Mouse (Mus musculus): Measurements from ENCODE around the gene Smarcc2.
A peak's percentile ranks its signal among the peaks of the same experiment; 100 is the strongest.

The Smarcc2 gene

DNA sequence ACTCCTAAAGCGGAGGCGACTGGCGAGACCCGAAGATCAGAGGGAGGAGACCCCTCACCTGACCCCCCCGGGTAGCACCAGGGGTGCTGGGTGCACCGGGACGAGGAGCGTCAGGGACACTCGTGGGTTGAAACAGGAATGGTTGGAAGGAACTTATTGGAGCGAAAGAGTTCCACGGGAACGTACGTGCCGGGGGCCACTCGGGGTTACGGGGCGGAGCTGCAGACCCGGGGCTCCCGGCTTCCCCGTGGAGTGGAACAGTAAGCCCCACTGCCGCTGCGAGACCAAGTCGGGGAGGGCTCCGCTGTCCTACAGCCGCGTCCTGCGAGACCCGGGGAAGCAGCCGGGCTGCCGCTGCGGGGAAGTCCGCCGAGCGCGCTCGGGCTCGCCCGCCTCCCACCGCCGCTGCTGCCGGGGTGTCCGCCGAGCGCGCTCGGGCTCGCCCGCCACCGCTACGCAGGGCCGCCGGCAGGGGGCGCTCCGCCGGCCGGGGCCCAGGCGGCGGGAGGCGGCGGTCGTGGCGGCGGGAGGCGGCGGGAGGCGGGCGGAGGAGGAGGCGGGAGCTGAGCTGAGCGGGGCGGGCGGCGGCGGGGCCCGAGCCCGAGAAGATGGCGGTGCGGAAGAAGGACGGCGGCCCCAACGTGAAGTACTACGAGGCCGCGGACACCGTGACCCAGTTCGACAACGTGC, at the start of gene Smarcc2:
Smarcc2 (plus strand) TSS at position 530 of the 690 bp plus-strand sequence.
- DNase-seq: peak; percentile 90 to 93

DNA sequence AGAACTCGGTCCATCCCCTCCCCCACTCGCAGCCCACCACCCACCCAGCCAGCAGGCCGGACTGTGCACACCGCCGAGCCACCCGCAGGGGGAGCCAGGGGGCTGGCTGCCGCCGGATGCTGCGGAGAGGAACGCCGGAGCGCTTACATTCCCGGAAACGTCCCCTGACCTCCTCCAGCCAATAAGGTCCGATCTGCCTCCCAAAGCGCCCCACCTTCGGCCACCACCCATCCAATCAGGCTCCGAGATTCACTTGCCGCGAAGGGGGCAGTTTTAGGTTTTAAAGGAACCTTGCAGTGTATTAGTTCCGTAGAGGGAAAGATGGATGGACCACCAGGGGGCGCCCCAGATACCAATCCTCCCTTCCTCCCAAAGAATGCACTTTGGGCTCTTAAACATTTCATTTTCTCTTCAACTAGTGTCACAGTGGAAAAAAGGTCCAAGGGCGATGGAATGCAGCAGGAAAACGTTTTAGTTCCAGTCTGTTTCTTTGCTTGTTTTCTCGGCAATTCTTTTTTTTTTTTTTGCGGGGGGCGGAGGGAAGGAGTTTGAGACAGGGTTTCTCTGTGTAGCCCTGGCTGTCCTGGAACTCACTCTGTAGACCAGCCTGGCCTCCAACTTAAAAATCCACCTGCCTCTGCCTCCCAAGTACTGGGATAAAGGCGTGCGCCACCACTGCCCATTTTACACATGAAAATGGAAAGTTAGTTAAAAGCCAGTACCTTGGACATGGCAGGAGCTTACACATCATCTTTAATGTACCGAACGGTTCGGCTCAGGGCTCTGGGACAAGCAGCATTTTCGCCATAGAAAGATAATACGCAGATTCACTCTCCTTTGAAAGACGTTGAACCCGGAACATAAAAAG, 49.1 kb upstream of the Smarcc2 start:
- peak; percentile 97 to 99 for DNase-seq

DNA sequence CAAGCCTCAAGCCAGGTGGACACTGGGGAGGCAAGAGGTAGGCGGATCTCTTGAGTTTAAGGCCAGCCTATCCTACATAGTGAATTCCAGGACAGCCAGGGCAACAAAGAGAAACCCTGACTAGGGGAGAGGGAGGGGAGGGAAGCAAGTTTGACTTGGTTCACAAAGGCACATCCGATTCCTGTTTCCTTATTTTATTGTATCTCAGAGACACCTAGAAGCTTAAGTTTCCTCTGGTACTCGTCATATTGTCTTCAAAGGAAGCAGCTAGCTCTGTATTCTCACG, 48.5 kb upstream of the Smarcc2 start:
- DNase-seq: no peak

DNA sequence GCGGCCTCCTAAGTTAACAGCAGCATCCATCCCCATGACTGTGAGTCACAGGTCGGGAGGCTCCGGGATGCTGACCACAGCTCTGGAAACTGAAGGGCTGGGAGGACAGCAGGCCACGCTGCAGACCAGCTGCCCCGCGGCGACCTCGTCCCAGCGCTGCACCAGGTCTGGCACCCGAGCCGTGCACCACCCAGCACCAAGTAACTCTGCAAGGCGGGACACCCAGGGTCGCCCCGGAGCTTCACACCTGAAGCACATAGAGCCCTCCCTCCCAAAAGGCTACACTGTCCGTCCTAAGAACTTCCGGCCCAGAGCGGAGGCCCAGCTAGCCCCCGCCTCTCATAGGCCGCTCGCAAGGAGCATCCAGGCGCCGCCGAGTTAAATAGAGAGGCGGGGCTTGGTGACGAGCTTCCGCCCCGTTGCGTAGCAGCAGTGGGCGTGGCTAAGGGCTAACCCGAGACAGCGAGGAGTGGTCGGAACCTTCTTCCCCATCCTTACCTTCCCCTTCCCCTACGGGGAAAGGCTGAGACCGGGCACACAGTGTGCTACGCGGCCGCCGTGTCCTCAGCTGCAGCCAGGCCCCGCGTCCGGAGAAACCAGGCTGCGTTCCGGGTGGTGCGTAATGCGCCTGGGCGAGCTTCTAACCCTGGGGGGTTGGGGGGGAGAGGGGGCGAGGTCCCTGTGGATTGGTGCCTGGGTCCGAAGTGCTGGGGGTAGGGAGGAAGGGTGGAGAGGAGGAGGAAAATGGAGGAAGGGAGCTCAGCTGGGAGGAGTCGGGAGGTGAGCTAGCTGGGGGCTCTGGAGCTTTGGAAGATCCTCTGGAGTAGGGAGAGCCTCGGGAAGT, 47.6 kb upstream of the Smarcc2 start, which contains the start of the genes Nabp2 and Rnf41:
Nabp2 (minus strand) TSS at position 282 of the 844 bp plus-strand sequence.
Rnf41 (plus strand) TSS at position 447 of the 844 bp plus-strand sequence.
- DNase-seq: peak; percentile 98

DNA sequence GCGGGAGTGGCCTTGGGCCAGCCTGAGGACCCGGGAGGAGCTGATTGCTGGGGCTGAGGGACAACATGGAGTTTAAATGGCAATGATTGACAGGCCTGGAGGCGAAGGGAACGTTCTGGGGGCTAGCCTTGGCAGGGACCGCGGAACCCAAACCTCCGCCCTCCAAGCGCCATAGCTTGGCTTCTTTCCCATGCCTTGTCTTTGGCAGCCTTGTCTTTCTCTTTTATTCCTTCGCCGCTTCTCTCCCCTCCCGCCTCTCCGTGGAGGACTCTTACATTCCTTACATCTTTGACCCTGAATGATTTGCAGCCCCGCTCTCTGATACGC, 47.0 kb upstream of the Smarcc2 start:
- DNase-seq: peak; percentile 61 to 75

DNA sequence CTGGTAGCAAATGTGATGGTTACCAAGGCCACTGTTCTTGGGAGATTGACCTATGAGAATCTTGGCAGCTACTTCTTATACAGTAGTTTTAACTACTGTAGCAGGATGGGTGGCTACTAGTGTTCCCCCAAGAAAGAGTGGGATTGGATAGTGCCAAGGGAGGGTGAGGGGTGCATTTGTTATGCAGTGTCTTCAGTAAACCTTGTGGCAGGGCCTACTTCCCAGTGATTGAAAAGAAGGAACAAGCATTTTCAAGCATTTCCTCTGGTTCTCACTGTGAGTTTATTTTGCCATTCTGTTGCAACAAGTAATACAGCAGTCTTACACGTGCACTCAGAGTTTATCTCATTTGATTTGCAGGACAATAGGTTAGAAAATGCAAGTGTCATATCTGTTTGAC, 46.5 kb upstream of the Smarcc2 start:
- DNase-seq: no peak

DNA sequence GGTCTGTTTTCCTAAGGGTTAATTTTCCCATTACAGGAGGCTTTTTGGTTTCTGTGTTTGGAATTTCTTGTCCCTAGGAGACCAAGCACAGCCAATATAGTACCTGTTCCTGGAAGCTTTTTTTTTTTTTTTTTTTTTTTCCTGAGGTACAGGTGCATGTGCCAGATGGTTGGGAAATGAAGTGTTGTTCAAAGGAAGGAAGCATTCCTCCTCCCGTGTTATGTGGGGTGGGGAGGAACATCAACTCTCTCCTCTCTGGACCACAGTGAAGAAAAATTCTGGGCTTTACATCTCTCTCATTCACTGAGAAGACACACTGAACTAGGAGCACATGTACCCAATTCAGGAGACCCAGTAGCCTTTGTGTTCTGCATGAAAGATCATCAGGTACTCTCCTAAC, 46.0 kb upstream of the Smarcc2 start:
- no peak for DNase-seq

DNA sequence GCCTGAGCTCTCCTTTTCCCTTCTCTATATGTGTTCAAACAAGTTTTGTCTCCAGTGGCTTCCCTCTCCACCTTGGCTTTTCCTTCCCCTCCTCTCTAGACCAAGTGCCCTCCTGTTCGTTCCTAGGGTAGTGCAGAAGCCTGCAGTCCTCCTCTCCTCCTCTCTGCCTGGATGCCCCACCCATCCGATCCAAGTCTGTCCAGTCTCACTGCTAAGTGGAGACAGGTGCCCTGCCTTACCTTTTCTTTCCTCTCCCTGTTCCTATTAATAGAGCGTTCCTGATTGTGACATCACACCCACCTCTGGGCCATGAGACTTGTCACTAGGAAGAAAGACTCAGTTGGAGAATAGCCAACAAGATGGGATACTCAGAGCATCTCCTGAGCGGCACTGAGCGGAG, 44.2 kb upstream of the Smarcc2 start:
- DNase-seq: no peak

DNA sequence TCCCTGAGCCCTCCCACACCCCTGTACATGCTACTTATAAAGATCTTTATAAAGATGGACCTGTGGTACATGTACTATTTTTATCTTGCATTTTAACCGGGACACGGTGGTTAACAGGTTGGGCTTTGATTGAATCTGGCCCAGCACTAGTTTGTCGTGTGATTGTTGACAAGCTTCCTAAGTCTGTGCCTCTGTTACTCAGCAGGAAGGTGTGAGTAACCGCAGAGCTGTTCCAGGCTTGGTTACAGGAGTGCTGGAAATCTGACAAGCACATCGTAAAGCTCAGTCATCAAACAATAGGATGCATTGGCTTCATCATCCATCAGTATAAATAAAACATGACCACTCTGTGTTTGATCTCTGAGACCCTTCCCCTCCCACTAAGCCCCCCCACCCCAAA, 36.6 kb upstream of the Smarcc2 start:
- no peak for DNase-seq

DNA sequence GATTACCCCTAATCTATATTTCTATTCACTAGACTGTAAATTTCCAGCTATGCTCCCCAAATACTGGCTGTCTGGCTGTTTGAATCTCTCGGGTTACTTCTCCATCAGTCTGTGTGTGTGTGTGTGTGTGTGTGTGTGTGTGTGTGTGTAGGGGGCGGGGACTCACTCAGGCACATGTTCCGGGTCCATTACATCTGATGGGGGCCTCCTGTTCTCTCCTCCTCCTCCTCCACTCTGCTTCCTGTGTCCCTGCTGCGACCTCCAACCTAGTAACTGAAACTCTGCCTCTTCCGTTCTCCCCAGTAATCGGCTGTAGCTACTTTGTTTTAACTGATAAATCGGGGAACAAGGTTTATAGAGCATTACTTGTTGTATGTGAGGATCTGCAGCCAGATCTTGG, 34.4 kb upstream of the Smarcc2 start:
- no peak for DNase-seq

DNA sequence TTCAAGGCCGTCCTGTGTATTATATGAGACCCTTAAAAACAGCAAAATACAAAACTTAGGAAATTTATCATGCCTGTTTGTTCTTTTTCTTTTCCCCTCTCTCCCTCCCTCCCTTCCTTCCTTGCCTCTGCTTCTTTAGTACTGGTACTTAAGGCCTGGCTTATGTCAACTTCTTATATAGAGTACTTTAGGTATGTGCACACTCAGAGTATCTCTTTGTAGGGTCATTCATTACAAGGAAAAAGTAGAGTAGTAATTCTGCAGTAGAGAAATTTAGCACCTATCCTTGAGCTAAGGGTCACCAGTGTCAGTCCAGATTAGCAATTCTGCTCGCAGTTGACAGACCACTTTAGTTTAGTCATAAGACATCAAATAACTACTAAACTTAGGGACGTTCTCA, 33.8 kb upstream of the Smarcc2 start:
- no peak for DNase-seq

DNA sequence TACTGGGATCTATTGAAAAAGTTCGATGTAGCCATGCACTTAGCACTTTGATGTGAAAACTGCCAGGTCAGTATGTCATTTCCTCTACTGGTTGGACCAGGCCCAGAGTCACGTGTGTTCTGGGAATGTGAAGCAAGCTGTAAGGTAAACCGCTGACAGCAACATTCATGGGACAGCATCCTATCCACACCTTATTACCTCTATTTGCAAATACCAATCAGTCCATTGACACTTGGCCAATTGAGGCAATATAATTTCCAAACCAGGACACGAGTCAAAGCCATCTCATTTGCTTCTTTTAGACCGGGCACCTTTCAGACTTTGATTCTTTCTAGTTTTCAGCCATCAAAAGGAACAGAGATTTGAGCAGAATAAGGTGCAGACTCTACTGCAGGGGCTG, 30.0 kb upstream of the Smarcc2 start:
- no peak for DNase-seq

DNA sequence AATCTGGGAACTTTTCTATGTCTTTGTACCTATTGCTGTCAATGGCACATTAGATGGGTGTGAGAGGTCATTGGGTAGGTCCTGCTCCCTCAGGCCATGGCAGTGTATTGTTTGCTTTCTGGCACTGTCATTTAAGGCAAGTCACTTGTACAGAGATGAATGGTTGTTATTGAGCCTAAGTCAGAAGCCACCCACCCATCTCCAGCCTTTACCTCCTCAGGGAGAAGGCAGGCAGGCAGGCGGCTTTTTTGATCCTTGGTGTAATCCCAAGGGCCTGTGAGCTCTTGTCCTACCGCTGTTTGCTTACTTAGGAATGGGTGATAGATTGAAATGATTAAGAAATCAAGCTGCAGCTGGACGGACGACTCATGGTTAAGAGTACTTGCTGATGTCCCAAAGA, 29.6 kb upstream of the Smarcc2 start:
- DNase-seq: no peak

DNA sequence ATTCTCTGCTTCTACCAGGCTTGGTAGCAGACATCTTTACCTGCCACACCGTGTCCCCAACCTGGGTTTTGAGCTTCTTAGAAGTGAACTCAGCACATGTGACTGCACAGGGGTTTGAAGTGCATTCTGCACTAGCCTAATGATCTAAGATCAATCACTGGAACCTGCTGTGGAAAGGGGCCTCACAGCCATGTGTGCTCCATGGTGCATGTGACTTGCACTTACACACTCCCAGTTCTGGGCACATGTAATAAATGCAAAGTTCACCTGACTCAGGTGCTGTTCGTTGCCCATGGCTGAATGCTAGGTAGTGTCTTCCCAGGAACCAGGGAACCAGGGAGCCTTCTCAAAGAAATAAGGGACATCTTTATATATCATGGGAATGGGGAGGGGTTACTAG, 25.6 kb upstream of the Smarcc2 start:
- no peak for DNase-seq

DNA sequence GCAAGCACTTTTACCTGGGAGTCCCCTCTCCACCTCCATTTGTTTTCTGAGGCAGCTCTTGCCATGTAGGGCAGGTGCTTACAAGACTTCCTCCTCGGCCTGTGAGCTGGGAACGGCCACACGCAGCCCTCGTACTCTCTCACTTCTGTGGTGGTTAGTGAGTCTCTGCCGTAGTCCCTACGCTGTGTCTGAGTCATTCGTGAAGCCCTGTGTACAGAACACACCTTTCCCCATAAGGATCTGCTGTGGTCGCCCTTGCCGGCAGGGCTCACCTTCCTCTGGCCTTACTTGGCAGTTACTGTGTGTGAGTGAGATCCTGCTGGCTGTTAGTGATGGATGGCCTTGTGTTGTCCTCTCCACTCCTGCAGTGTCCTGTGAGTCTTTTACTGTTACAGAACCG, 24.4 kb upstream of the Smarcc2 start:
- peak in 1 of 2 experiments; percentile 38 for DNase-seq

DNA sequence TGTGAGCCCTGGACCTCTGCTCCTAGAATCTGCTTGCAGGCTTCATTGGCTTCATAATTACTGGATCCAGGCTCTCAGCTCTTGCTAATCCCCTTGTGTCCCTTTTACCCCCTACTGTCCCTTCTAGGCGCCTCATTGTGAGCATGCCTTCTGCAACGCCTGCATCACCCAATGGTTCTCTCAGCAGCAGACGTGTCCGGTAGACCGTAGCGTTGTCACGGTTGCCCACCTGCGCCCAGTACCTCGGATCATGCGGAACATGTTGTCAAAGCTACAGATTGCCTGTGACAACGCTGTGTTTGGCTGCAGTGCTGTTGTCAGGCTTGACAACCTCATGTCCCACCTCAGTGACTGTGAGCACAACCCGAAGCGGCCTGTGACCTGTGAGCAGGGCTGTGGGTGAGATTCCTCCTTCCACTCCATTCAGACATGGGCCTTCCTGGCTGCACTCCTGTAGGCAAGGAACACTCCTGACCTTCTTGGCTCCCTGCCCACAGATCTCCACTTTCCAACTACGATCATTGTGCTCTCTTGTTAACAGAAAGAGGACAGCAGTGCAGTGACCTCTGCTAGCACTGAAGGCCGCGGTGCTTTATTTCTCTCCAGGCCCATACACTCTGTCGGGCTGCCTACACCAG, 23.7 kb upstream of the Smarcc2 start:
- peak; percentile 37 to 45 for DNase-seq

DNA sequence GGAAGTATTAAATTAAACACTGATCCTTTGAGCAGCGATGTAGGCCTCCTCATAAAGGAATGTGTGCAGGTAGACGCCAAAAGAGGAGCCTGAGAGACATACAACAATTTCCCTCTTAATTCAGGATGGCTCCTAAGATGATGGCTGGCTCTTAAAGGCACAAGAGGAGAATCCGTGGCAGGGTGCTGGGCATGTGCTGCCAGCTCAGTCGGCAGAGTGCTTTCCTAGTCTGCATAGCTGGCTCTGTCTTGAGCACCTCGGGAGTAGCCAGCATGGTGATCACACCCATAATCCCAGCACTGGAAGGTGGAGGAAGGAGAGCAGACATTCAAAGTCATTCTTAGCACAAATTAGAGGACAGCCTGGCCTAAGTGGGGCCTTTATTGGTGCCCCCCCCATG, 23.2 kb upstream of the Smarcc2 start:
- DNase-seq: no peak

DNA sequence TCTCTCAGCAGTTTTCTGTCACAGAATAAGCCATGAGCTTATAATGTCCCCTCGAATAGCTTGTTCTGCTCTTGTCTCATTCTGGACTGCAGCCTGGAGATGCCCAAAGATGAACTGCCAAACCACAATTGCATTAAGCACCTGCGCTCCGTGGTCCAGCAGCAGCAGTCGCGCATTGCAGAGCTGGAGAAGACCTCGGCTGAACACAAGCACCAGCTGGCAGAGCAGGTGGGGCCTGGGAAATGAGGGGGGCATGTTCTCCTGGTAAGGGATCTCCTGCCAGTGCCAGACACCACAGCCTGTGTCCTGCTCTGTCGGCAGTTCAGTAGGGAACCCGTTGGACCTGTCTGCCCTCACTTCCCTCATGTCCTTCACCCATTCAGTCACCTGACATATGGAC, 22.7 kb upstream of the Smarcc2 start:
- DNase-seq: no peak

DNA sequence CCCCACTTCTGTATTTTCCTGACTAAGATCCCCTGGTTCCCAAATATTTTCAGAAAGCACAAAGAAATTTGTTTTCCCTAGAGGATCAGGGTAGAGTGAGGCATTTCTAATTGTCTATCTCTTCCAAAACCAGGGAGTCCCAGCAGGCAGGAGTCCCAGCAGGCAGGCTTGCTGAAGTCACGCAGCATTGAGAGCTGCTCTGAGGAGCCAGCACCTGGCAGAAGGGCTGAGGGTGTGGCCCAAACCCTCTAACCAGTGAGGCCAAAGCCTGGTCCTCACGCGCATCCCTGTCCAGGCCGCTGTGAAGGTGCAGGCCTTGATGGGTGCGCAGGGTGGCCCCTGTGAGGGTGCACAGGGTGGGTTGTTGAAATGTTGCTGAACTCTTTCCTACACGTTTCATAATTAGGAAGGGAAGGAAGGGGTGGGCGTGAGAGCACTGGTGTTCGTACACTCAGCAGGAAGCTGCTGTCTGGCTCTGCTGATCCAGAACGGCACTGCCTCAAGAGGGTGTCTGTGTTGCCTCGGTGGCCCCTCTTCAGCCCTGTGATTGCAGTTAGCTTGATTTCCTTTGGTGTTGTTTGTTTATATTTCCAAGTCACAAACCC, 20.3 kb upstream of the Smarcc2 start:
- peak; percentile 50 to 52 for DNase-seq

DNA sequence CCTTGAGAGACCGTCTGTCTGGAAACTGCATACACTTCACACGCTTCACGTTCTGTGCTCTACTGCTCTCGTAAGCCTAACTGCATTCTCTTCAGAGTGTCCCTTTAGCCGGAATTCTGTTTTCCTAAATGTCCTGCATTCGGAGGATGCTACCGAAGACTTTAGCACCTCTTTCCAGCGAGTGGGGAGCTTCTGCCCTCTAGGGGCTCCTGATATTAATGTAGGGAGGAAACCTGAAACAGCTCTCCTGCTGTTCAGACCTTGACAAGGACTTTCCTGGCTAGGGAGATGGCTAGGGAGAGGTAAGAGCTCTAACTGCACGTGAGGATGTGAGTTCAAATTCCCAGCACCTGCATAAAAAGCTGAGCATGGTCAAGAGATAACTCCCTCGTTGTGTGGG, 18.6 kb upstream of the Smarcc2 start:
- peak in 1 of 2 experiments; percentile 24 for DNase-seq

DNA sequence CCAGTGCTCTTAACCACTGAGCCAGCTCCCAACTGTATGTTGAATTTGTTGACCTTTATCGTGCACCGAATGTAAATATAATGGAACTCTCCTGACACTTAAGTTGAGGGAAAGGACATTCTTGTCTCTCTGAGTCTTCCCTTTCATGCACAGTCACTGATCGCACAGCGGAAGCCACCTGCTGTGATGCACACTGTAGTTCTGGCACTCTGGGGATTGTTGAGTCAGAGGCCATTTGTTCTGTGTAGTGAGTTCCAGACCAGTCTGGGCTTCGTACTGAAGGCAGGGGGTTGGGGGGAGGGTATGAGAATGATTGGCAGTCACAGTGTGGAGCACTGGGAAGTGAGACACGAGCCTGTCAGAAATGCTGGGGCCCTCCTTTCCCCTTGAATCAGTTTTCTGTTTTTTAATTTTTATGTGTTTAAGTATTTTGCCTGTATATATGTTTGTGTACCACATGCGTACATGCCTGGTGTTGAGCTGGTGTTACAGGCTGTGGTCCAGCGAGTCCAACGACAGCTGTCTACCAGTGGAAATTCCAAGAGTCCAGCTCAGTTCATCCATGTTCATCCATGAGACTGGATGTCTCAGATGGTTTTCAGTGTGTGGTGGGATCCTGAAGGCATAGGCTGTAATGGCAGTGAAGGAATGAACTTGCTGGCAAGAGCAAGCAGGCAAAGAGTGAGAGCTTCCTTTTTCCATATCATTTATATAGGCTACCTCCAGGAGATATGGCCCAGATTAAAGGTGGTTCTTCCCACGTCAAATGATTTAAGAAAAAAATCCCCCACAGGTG, 17.5 kb upstream of the Smarcc2 start:
- DNase-seq: no peak

DNA sequence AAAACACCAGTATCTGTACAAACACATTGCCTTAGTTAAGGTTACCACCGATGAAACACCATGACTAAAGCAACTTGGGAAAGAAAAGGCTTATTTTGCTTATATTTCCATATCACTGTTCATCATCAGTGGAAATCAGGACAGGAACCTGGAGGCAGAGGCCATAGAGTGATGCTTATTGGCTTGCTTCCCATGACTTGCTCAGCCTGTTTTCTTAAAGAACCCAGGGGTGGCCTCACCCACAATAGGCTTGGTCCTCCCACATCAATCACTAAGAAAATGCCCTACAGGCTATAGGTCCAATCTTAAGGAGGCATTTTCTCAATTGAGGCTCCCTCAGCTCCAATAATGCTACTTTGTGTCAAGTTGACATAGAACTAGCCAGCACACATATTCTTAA, 16.3 kb upstream of the Smarcc2 start:
- no peak for DNase-seq

Data from lung, postnatal 4 days (tissue).